Mouse (Mus musculus) midbrain, embryonic 11.5 days (tissue): ENCODE results near the gene Gpr157. TPM values are rescaled to one million over a fixed set of nuclear protein-coding genes. Genes with fewer than 3 reads are reported as not detected.
A peak's percentile ranks its signal among the peaks of the same experiment; 100 is the strongest.
"Not testable (repeated sequence)": the region's sequence is repeated elsewhere in the genome, so short reads cannot be mapped to it uniquely, and the experiment has no call there.

Experiments
- ATAC-seq: fragments of 200-750 bp; cut with Nextera tagmentation; 2 replicates; pipeline ENCODE4 v1.8.0; 2017; ENCODE audit warnings: moderate TSS enrichment, moderate library complexity; ENCODE audit not compliant: low FRiP score
- DNase-seq: peaks from one replicate; pipeline ENCODE4 v3.0.0; 2015; ENCODE audit warnings: low spot score; ENCODE audit errors: missing footprints
- H3K27ac ChIP-seq: fragments of 300-500 bp; sonication (generic); 2 replicates; pipeline ENCODE4 v1.5.1; 2014; ENCODE audit warnings: low read depth, low read length
- H3K27me3 ChIP-seq: fragments of 300-500 bp; sonication (generic); 2 replicates; pipeline ENCODE4 v1.6.1; 2014; ENCODE audit warnings: mild to moderate bottlenecking, low read length, moderate library complexity, mixed read lengths; ENCODE audit not compliant: control insufficient read depth, insufficient read depth
- H3K36me3 ChIP-seq: fragments of 300-500 bp; sonication (generic); 2 replicates; pipeline ENCODE4 v1.6.1; 2014; ENCODE audit warnings: mild to moderate bottlenecking, low read length, moderate library complexity, mixed read lengths; ENCODE audit not compliant: control insufficient read depth, insufficient read depth
- H3K4me1 ChIP-seq: fragments of 300-500 bp; sonication (generic); 2 replicates; pipeline ENCODE4 v1.6.1; 2014; ENCODE audit warnings: low read length; ENCODE audit not compliant: control insufficient read depth, insufficient read depth
- H3K4me2 ChIP-seq: fragments of 300-500 bp; sonication (generic); 2 replicates; pipeline ENCODE4 v1.6.1; 2014; ENCODE audit warnings: mild to moderate bottlenecking, moderate library complexity
- H3K4me3 ChIP-seq: fragments of 300-500 bp; sonication (generic); 2 replicates; pipeline ENCODE4 v1.5.1; 2014; ENCODE audit warnings: low read depth, low read length
- H3K9ac ChIP-seq: fragments of 300-500 bp; sonication (generic); 2 replicates; pipeline ENCODE4 v1.6.1; 2014; ENCODE audit warnings: low read length
- H3K9me3 ChIP-seq: fragments of 300-500 bp; sonication (generic); 2 replicates; pipeline ENCODE4 v1.6.1; 2016; ENCODE audit warnings: low read length; ENCODE audit not compliant: control insufficient read depth
- WGBS: fragments of 180-500 bp; shearing (Covaris S2); extraction: QIAGEN DNeasy Blood & Tissue Kit; methylation state at CpG from one replicate; pipeline ENCODE4 v1.1.7; 2014; 5-methylcytosine and 5-hydroxymethylcytosine counted together
- polyA plus RNA-seq: library from polyadenylated mRNA; unstranded; fragments of >200 nt; fragmentation: Nextera tagmentation; extraction: Ambion mirVana; gene quantifications from 2 replicates; pipeline ENCODE4 v1.2.1, GENCODE M21; 2014

Gene Gpr157
- polyA plus RNA-seq, result 0.10 and 0.15 TPM in 2 replicates

GRCm38 (mm10) chr4:150087161-150087889, at the start of gene Gpr157:
TSS of gene Gpr157 (plus strand) at chr4:150087365.
- Histone ChIP-seq H3K9ac (peak within 1 kb of the TSS; percentile 52), H3K36me3 (no peaks in the 10 kb centered on the region), H3K4me3 (peak within 1 kb of the TSS; percentile 54), H3K27ac (no peak within 1 kb of the TSS), H3K9me3 (no peaks in the 10 kb centered on the region), H3K4me2 (peak within 1 kb of the TSS; percentile 99), H3K27me3 (peaks cover 16% of the 10 kb centered on the region), H3K4me1 (peaks cover 6% of the 10 kb centered on the region)
- ATAC-seq, result peak; percentile 97
- WGBS, result under 1% methylated on average over 54 of the region's 56 CpGs
- peak; percentile 99 for DNase-seq

- Histone ChIP-seq H3K4me2 (no peak overlapping the region), H3K36me3 (no peaks in the 10 kb centered on the region), H3K27me3 (peaks cover 18% of the 10 kb centered on the region), H3K9me3 (no peaks in the 10 kb centered on the region; the same call in 1 of the 2 replicates), H3K9ac (no peak overlapping the region), H3K4me3 (no peak overlapping the region), H3K27ac (no peak overlapping the region), H3K4me1 (peaks cover 3% of the 10 kb centered on the region; the same call in 1 of the 2 replicates)
- WGBS, result 88% methylated on average over 7 of the region's 7 CpGs
- ATAC-seq (no peak), DNase-seq (no peak)
Measured at GRCm38 (mm10) chr4:150038533-150038932, 48.6 kb upstream of the Gpr157 start.

- Histone ChIP-seq H3K9ac (no peak overlapping the region), H3K9me3 (no peaks in the 10 kb centered on the region; the same call in 1 of the 2 replicates), H3K4me1 (no peaks in the 10 kb centered on the region), H3K27me3 (peaks cover 2% of the 10 kb centered on the region), H3K4me2 (no peak overlapping the region), H3K4me3 (no peak overlapping the region), H3K27ac (no peak overlapping the region), H3K36me3 (no peaks in the 10 kb centered on the region)
- DNase-seq, result no peak
- ATAC-seq, result no peak
- 82% methylated on average over 9 of the region's 9 CpGs for WGBS
Measured at GRCm38 (mm10) chr4:150040003-150040581, 47.1 kb upstream of the Gpr157 start.

GRCm38 (mm10) chr4:150040856-150041255, 46.3 kb upstream of the Gpr157 start:
- not testable (repeated sequence) for ATAC-seq

GRCm38 (mm10) chr4:150041346-150042110, 45.6 kb upstream of the Gpr157 start:
- Histone ChIP-seq H3K36me3 (no peaks in the 10 kb centered on the region), H3K9me3 (no peaks in the 10 kb centered on the region; the same call in 1 of the 2 replicates), H3K9ac (no peak overlapping the region), H3K4me2 (no peak overlapping the region), H3K27ac (no peak overlapping the region), H3K4me3 (no peak overlapping the region), H3K4me1 (no peaks in the 10 kb centered on the region), H3K27me3 (peaks cover 3% of the 10 kb centered on the region; the same call in 1 of the 2 replicates)
- 80% methylated on average over 10 of the region's 10 CpGs for WGBS
- ATAC-seq (no peak), DNase-seq (no peak)

More at GRCm38 (mm10) chr4:150040856-150041255, 46.3 kb upstream of the Gpr157 start:
- DNase-seq, H3K4me1 ChIP-seq, H3K4me2 ChIP-seq, H3K27me3 ChIP-seq, H3K4me3 ChIP-seq, H3K9ac ChIP-seq, H3K36me3 ChIP-seq, H3K27ac ChIP-seq, H3K9me3 ChIP-seq: not testable (repeated sequence)
- WGBS, result 63% methylated on average over 1 of the region's 1 CpGs

GRCm38 (mm10) chr4:150043591-150043990, 43.6 kb upstream of the Gpr157 start:
- WGBS, result 95% methylated on average over 9 of the region's 9 CpGs
- peaks cover 16% of the 10 kb centered on the region for H3K27me3 ChIP-seq
- no peak overlapping the region for H3K4me2 ChIP-seq
- no peak overlapping the region for H3K4me3 ChIP-seq
- peaks cover 10% of the 10 kb centered on the region for H3K4me1 ChIP-seq
- no peaks in the 10 kb centered on the region; the same call in 1 of the 2 replicates for H3K9me3 ChIP-seq
- H3K27ac ChIP-seq, result no peak overlapping the region
- ATAC-seq (no peak), DNase-seq (no peak)
- H3K9ac ChIP-seq, result no peak overlapping the region
- H3K36me3 ChIP-seq, result no peaks in the 10 kb centered on the region

- Histone ChIP-seq H3K4me2 (peak overlapping the region; percentile 61), H3K27me3 (peaks cover 30% of the 10 kb centered on the region), H3K4me3 (peak overlapping the region; percentile 39), H3K4me1 (peaks cover 10% of the 10 kb centered on the region), H3K9ac (peak overlapping the region; percentile 7; the same call in 1 of the 2 replicates), H3K27ac (no peak overlapping the region), H3K36me3 (no peaks in the 10 kb centered on the region), H3K9me3 (no peaks in the 10 kb centered on the region; the same call in 1 of the 2 replicates)
- under 1% methylated on average over 20 of the region's 20 CpGs for WGBS
- ATAC-seq (peak; percentile 44), DNase-seq (peak; percentile 94)
Measured at GRCm38 (mm10) chr4:150048038-150048437, 39.1 kb upstream of the Gpr157 start.

GRCm38 (mm10) chr4:150048478-150049156, 38.5 kb upstream of the Gpr157 start:
- ATAC-seq (peak; percentile 46; the same call in 1 of the 2 replicates), DNase-seq (peak; percentile 93)
- H3K27me3 ChIP-seq, result peaks cover 30% of the 10 kb centered on the region
- peak overlapping the region; percentile 27; the same call in 1 of the 2 replicates for H3K9ac ChIP-seq
- H3K4me1 ChIP-seq, result peaks cover 10% of the 10 kb centered on the region
- under 1% methylated on average over 49 of the region's 49 CpGs for WGBS
- peak overlapping the region; percentile 39 for H3K4me3 ChIP-seq
- no peak overlapping the region for H3K27ac ChIP-seq
- no peaks in the 10 kb centered on the region; the same call in 1 of the 2 replicates for H3K9me3 ChIP-seq
- H3K4me2 ChIP-seq, result peak overlapping the region; percentile 61
- no peaks in the 10 kb centered on the region for H3K36me3 ChIP-seq
